In genomic region chr11:102989641-102990151, GRCm38 (mm10) we compare ENCODE assay signal across 8 mouse cellular contexts. TPM values are rescaled to one million over a fixed set of nuclear protein-coding genes. Genes with fewer than 3 reads are reported as not detected.
A peak's percentile ranks its signal among the peaks of the same experiment; 100 is the strongest.
DNase-seq lines count a peak whose midpoint lies in the region; ATAC-seq and TF ChIP-seq lines count a peak whose summit lies in the region.

No protein-coding gene starts in this region.

- peak overlapping the region; percentile 67 for H3K4me2 ChIP-seq in heart, postnatal 0 days (ENCODE audit: low read depth, low read length)
- H3K4me2 ChIP-seq in liver, postnatal 0 days (ENCODE audit: low read depth, low read length), result peak overlapping the region; percentile 63

- no peak for TF ChIP-seq CTCF in gastrocnemius, adult 2 months (IDR thresholded peaks at IDR 0.05)
- no peak for TF ChIP-seq CTCF in E14TG2a.4 (conservative IDR thresholded peaks at IDR 0.05; ENCODE audit: low read length)
- TF ChIP-seq CTCF in heart, postnatal 0 days (IDR thresholded peaks at IDR 0.05; ENCODE audit: low read depth), result no peak
- no peak for TF ChIP-seq CTCF in liver, postnatal 0 days (IDR thresholded peaks at IDR 0.05; ENCODE audit: low read depth)

- H3K36me3 ChIP-seq in E14TG2a.4 (ENCODE audit: insufficient read depth, low read length), result peaks cover 12% of the 10 kb centered on the region
- H3K36me3 ChIP-seq in heart, postnatal 0 days (replicated peaks; ENCODE audit: control insufficient read depth, insufficient read depth, low read length), result peaks cover 8% of the 10 kb centered on the region
- H3K36me3 ChIP-seq in liver, postnatal 0 days (replicated peaks; ENCODE audit: insufficient read depth, low read length), result no peaks in the 10 kb centered on the region

- no peak for TF ChIP-seq EP300 in heart, postnatal 0 days (IDR thresholded peaks at IDR 0.05; ENCODE audit: low read depth)
- no peak for TF ChIP-seq EP300 in liver, postnatal 0 days (IDR thresholded peaks at IDR 0.05; ENCODE audit: low read depth)

- intact Hi-C loops in gastrocnemius, adult 2 months (cut with DNase I), result loop anchor here (5.0 kb wide), 2 partner anchors 42 to 217 kb away; partner anchors contain the start of gene C1ql1

- no peak for DNase-seq in gastrocnemius, adult 2 months
- no peak for DNase-seq in gastrocnemius, postnatal 4 days (ENCODE audit: low spot score in 2 of 2)
- no peak for DNase-seq in heart, postnatal 0 days (ENCODE audit: low spot score)
- DNase-seq in liver, postnatal 0 days, result no peak
- DNase-seq in right cerebral cortex, adult 18-20 months, result no peak
- DNase-seq in thymus, adult 18-20 months, result no peak

- peaks cover 53% of the 10 kb centered on the region for H3K27me3 ChIP-seq in E14TG2a.4 (ENCODE audit: insufficient read depth, low read length)
- H3K27me3 ChIP-seq in heart, postnatal 0 days (ENCODE audit: control insufficient read depth, insufficient read depth, low read length), result peaks cover 42% of the 10 kb centered on the region
- peaks cover 56% of the 10 kb centered on the region for H3K27me3 ChIP-seq in liver, postnatal 0 days (ENCODE audit: insufficient read depth, low read length)

- WGBS in heart, postnatal 0 days, result 13% methylated on average over 28 of the region's 28 CpGs
- 8% methylated on average over 28 of the region's 28 CpGs for WGBS in liver, postnatal 0 days (ENCODE audit: insufficient replicate concordance)

- H3K4me1 ChIP-seq in E14TG2a.4 (replicated peaks; ENCODE audit: low read depth, low read length), result peaks cover 50% of the 10 kb centered on the region
- 0 out of 2 replicates have a peak, but pooled peaks cover 7% of the 10 kb centered on the region for H3K4me1 ChIP-seq in heart, postnatal 0 days (ENCODE audit: control insufficient read depth, insufficient read depth)
- H3K4me1 ChIP-seq in liver, postnatal 0 days (ENCODE audit: insufficient read depth), result peaks cover 5% of the 10 kb centered on the region; the same call in 1 of the 2 replicates

- peak overlapping the region; percentile 31; the same call in 1 of the 2 replicates for H3K27ac ChIP-seq in gastrocnemius, adult 2 months
- H3K27ac ChIP-seq in heart, postnatal 0 days (ENCODE audit: low read depth), result no peak overlapping the region
- no peak overlapping the region for H3K27ac ChIP-seq in liver, postnatal 0 days (ENCODE audit: low read depth)

- H3K9me3 ChIP-seq in E14TG2a.4 (ENCODE audit: low read length), result no peaks in the 10 kb centered on the region
- no peaks in the 10 kb centered on the region for H3K9me3 ChIP-seq in heart, postnatal 0 days (replicated peaks; ENCODE audit: control insufficient read depth, low read length)
- H3K9me3 ChIP-seq in liver, postnatal 0 days (ENCODE audit: low read length), result no peaks in the 10 kb centered on the region

- peak overlapping the region; percentile 32 for H3K9ac ChIP-seq in heart, postnatal 0 days (replicated peaks; ENCODE audit: low read depth, low read length)
- no peak overlapping the region for H3K9ac ChIP-seq in liver, postnatal 0 days (replicated peaks)

- H3K4me3 ChIP-seq in gastrocnemius, adult 2 months, result peak overlapping the region; percentile 75
- peak overlapping the region; percentile 77 for H3K4me3 ChIP-seq in E14TG2a.4 (replicated peaks; ENCODE audit: low read length)
- peak overlapping the region; percentile 38 for H3K4me3 ChIP-seq in heart, postnatal 0 days (ENCODE audit: low read depth, low read length)
- peak overlapping the region; percentile 37 for H3K4me3 ChIP-seq in liver, postnatal 0 days (ENCODE audit: low read depth, low read length)

- no peak for ATAC-seq in heart, postnatal 0 days (ENCODE audit: insufficient read depth, low read depth)
- no peak for ATAC-seq in liver, postnatal 0 days
- no peak for ATAC-seq in granulocyte monocyte progenitor cell, adult 5-6 weeks (replicated peaks; ENCODE audit: poor library complexity, severe bottlenecking)

RNA-seq across cellular contexts. Expression of gene Nmt1, which starts 38.3 kb away (rescaled TPM):
- total RNA-seq in gastrocnemius, adult 2 months (2021), result 10 to 100 TPM; 43.8 to 51.9 TPM
- 10 to 100 TPM; 55.9 to 59.3 TPM for total RNA-seq in gastrocnemius, postnatal 4 days (2021)
- total RNA-seq in heart, postnatal 0 days (2014; rRNA removed; ENCODE audit: low replicate concordance), result 47.6 and 63.6 TPM in 2 replicates
- polyA plus RNA-seq in heart, postnatal 0 days (2015; fragmentation: Nextera tagmentation; extraction: Ambion mirVana), result 46.6 and 50.0 TPM in 2 replicates
- polyA plus RNA-seq in liver, postnatal 0 days (2015; fragmentation: Nextera tagmentation; extraction: Ambion mirVana), result 37.5 and 37.7 TPM in 2 replicates
- 39.2 and 44.9 TPM in 2 replicates for total RNA-seq in granulocyte monocyte progenitor cell, adult 5-6 weeks (2014; fragmentation: Nextera tagmentation)
- total RNA-seq in granulocyte monocyte progenitor cell, adult 5-6 weeks (2017), result 54.1 and 58.9 TPM in 2 replicates

RNA-seq across cellular contexts. Expression of gene Dcakd, which starts 38.4 kb away (rescaled TPM):
- 10 to 100 TPM; 12.4 to 25.8 TPM for total RNA-seq in gastrocnemius, adult 2 months (2021)
- total RNA-seq in gastrocnemius, postnatal 4 days (2021), result 10 to 100 TPM; 69.0 to 73.1 TPM
- total RNA-seq in heart, postnatal 0 days (2014; rRNA removed; ENCODE audit: low replicate concordance), result 53.5 and 64.0 TPM in 2 replicates
- polyA plus RNA-seq in heart, postnatal 0 days (2015; fragmentation: Nextera tagmentation; extraction: Ambion mirVana), result 45.2 and 50.4 TPM in 2 replicates
- polyA plus RNA-seq in liver, postnatal 0 days (2015; fragmentation: Nextera tagmentation; extraction: Ambion mirVana), result 32.3 and 32.5 TPM in 2 replicates
- 30.5 and 40.9 TPM in 2 replicates for total RNA-seq in granulocyte monocyte progenitor cell, adult 5-6 weeks (2014; fragmentation: Nextera tagmentation)
- total RNA-seq in granulocyte monocyte progenitor cell, adult 5-6 weeks (2017), result 14.3 and 17.0 TPM in 2 replicates

RNA-seq across cellular contexts. Expression of gene C1ql1, which starts 43.2 kb away (rescaled TPM):
- not detected for total RNA-seq in gastrocnemius, adult 2 months (2021)
- total RNA-seq in gastrocnemius, postnatal 4 days (2021), result 1 to 10 TPM; 1.3 to 1.5 TPM
- total RNA-seq in heart, postnatal 0 days (2014; rRNA removed; ENCODE audit: low replicate concordance), result 1.1 TPM in 1 of 2 replicates, not detected in the other
- polyA plus RNA-seq in heart, postnatal 0 days (2015; fragmentation: Nextera tagmentation; extraction: Ambion mirVana), result 0.10 TPM in 1 of 2 replicates, not detected in the other
- 0.12 TPM in 1 of 2 replicates, not detected in the other for polyA plus RNA-seq in liver, postnatal 0 days (2015; fragmentation: Nextera tagmentation; extraction: Ambion mirVana)
- total RNA-seq in granulocyte monocyte progenitor cell, adult 5-6 weeks (2014; fragmentation: Nextera tagmentation), result not detected in 2 replicates
- not detected in 2 replicates for total RNA-seq in granulocyte monocyte progenitor cell, adult 5-6 weeks (2017)
